Mouse (Mus musculus) ES-E14 (cell line): Measurements from ENCODE around the gene Ppp1r36. TPM values are rescaled to one million over a fixed set of nuclear protein-coding genes. Genes with fewer than 3 reads are reported as not detected.
A peak's percentile ranks its signal among the peaks of the same experiment; 100 is the strongest.

ENCODE experiments used
- DNase-seq: peaks from one replicate; pipeline ENCODE4 v3.0.0-alpha.2; 2013; ENCODE audit warnings: low read depth, low spot score
- H3K27ac ChIP-seq: 2 replicates; pipeline ENCODE4 v1.5.1; 2012; ENCODE audit warnings: low read depth, mild to moderate bottlenecking, low read length, moderate library complexity, mixed read lengths; ENCODE audit not compliant: poor library complexity, insufficient read depth, severe bottlenecking
- H3K36me3 ChIP-seq: 2 replicates; pipeline ENCODE4 v1.6.1; 2012; ENCODE audit warnings: mild to moderate bottlenecking, low read length, moderate library complexity, mixed read lengths; ENCODE audit not compliant: control insufficient read depth, poor library complexity, insufficient read depth, severe bottlenecking
- H3K4me1 ChIP-seq, 2 experiments: fragments of 150-350 bp in 1 of 2; sonication (generic) in 1 of 2; 2 replicates each; pipeline ENCODE4 v1.6.1; 2012; ENCODE audit warnings: low read length in 2 of 2, mild to moderate bottlenecking in 1 of 2, mixed read lengths in 1 of 2; ENCODE audit not compliant: control insufficient read depth in 2 of 2, insufficient read depth in 2 of 2, poor library complexity in 1 of 2
- H3K4me3 ChIP-seq, 2 experiments: fragments of 150-350 bp in 1 of 2; sonication (generic) in 1 of 2; 2 replicates each; pipeline ENCODE4 v1.5.1; 2012; ENCODE audit warnings: low read length in 2 of 2, low read depth in 1 of 2, mild to moderate bottlenecking in 1 of 2, mixed read lengths in 1 of 2; ENCODE audit not compliant: insufficient read depth in 1 of 2, poor library complexity in 1 of 2, severe bottlenecking in 1 of 2
- H3K9ac ChIP-seq: 2 replicates; pipeline ENCODE4 v1.6.1; 2012; ENCODE audit warnings: low read depth, mild to moderate bottlenecking, low read length, mixed read lengths; ENCODE audit not compliant: poor library complexity, insufficient read depth, severe bottlenecking
- H3K9me3 ChIP-seq: fragments of 150-350 bp; sonication (generic); 2 replicates; pipeline ENCODE4 v1.6.1; 2012; ENCODE audit warnings: low read depth, mild to moderate bottlenecking, low read length; ENCODE audit not compliant: control insufficient read depth, insufficient read depth
- CHD2 ChIP-seq: IDR thresholded peaks from 2 replicates; pipeline ENCODE4 v1.6.1; 2014; ENCODE audit warnings: mild to moderate bottlenecking, low read depth, low read length, inconsistent platforms
- HCFC1 ChIP-seq: IDR thresholded peaks from 2 replicates; pipeline ENCODE4 v1.6.1; 2012; ENCODE audit warnings: low read length, inconsistent platforms, borderline replicate concordance; ENCODE audit not compliant: insufficient read depth
- MAFK ChIP-seq: IDR thresholded peaks from 2 replicates; pipeline ENCODE4 v1.6.1; 2014; ENCODE audit warnings: mild to moderate bottlenecking, low read depth, low read length, inconsistent platforms; ENCODE audit not compliant: insufficient read depth
- ZC3H11A ChIP-seq: IDR thresholded peaks from 2 replicates; pipeline ENCODE4 v1.6.1; 2012; ENCODE audit warnings: low read depth, mild to moderate bottlenecking, inconsistent platforms, low read length, borderline replicate concordance
- ZNF384 ChIP-seq: IDR thresholded peaks from 2 replicates; pipeline ENCODE4 v1.6.1; 2012; ENCODE audit warnings: low read depth, low read length, inconsistent platforms
- in situ Hi-C, 2 experiments: fragments of 600-800 bp; cut with MboI; formaldehyde crosslinking; loops; one replicate each; pipeline ENCODE4 v1.15.1; 2025; ENCODE audit warnings: low sequenced_read_pairs in 2 of 2, inconsistent platforms in 1 of 2; ENCODE audit not compliant: unreplicated experiment in 2 of 2
- total RNA-seq: library from RNA; depleted of rRNA; stranded (reverse); fragments of 300-350 nt; gene quantifications from 2 replicates; pipeline ENCODE4 v1.2.3, GENCODE M21; 2012; rRNA removed

The Ppp1r36 gene
- total RNA-seq = 0.54 and 0.69 TPM in 2 replicates

DNA sequence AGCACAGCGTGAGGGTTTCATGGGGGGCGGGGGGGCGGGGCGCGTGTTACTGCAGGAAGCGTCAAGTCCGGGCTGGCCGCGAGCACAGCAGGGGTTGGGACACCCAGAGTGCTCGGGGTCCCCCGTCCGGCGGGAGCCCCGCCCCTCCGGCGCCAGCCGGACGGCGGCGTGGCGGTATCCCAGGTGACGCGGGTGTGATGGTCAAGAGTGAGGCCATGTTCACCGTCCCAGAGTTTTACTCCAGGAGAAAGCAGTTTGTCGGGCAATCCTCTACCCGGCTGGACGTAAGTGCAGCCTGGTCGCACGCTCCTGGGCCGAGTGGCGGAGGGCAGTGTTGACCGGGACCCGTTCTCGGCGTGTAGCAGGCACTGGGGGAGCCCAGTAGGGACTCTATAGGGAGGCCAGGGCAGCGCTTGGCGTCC, at the start of gene Ppp1r36:
Ppp1r36 (plus strand) TSS at position 106 of the 422 bp plus-strand sequence.
- no peaks in the 10 kb centered on the region for H3K36me3 ChIP-seq
- no peaks in the 10 kb centered on the region for H3K4me1 ChIP-seq
- H3K9me3 ChIP-seq = no peaks in the 10 kb centered on the region
- TF ChIP-seq MAFK (no peak), ZC3H11A (no peak), HCFC1 (no peak), CHD2 (no peak), ZNF384 (no peak)
- H3K27ac ChIP-seq = no peak within 1 kb of the TSS
- peak within 1 kb of the TSS; percentile 35; the same call in 1 of the 2 replicates for H3K9ac ChIP-seq
- in situ Hi-C loops = no loop called here
- no peak for DNase-seq
- peak within 1 kb of the TSS; percentile 57 for H3K4me3 ChIP-seq

DNA sequence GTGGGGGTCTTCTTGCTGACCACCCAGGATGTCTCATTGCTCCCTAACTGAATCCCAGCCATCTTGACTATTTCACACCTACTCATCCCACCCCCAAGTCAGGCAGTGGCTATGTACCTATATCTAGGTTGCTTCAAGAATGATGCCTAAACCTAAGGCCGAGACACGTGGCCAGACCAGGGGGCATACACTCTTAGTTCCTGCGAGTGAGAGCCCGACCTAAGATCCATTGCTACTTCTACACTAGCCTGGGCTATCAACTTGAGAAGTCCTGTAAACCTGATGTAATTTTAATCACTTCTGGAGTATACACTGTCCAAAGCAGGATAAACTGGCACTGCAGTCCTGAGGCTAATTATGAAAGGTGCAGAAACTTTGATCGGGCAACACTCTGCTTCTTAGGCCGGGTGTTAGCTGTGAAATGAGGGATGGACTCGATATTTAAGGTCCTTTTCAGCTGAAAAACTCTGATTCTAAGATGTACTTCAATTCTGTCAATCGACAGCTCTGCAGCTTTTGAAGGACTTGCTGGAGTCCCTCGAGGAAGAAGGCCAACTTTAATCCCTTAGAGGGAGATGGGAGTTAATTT, 49.0 kb upstream of the Ppp1r36 start:
- in situ Hi-C loops = no loop called here
- Histone ChIP-seq H3K36me3 (no peaks in the 10 kb centered on the region), H3K4me3 (peak overlapping the region; percentile 96 to 97), H3K27ac (no peak overlapping the region), H3K4me1 (peaks cover 0 to 12% of the 10 kb centered on the region in 2 experiments; a peak in 2 of 4 replicates), H3K9me3 (no peaks in the 10 kb centered on the region), H3K9ac (peak overlapping the region; percentile 94; the same call in 1 of the 2 replicates)
- TF ChIP-seq MAFK (no peak), CHD2 (no peak), ZNF384 (no peak), HCFC1 (no peak), ZC3H11A (no peak)
- DNase-seq = no peak

DNA sequence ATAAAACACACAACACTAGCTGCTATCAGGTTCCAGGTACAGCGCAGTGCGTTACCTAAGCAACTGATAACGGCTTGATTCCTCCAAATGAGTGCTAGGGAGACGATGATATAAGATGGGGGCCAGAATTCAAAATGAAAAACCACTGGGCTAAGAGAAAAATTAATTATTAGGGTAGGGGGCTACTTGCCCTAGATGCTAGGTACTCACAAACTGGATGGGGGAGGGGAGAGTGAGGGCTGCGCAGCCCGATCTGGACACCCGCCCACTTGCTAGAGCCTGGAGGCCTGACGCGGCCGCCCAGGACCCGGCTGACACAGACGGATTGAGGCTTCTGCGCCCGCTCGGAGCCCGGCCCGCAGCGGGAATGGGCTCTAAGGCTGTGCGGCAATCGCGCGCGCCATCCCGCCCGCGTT, 48.5 kb upstream of the Ppp1r36 start:
- Histone ChIP-seq H3K9me3 (no peaks in the 10 kb centered on the region), H3K9ac (peak overlapping the region; percentile 94), H3K4me1 (peaks cover 0 to 12% of the 10 kb centered on the region in 2 experiments; a peak in 2 of 4 replicates), H3K4me3 (peak overlapping the region; percentile 96 to 97), H3K36me3 (no peaks in the 10 kb centered on the region), H3K27ac (peak overlapping the region; percentile 85)
- no peak for DNase-seq
- TF ChIP-seq ZNF384 (no peak), ZC3H11A (no peak), HCFC1 (no peak), MAFK (no peak), CHD2 (no peak)
- in situ Hi-C loops = no loop called here

DNA sequence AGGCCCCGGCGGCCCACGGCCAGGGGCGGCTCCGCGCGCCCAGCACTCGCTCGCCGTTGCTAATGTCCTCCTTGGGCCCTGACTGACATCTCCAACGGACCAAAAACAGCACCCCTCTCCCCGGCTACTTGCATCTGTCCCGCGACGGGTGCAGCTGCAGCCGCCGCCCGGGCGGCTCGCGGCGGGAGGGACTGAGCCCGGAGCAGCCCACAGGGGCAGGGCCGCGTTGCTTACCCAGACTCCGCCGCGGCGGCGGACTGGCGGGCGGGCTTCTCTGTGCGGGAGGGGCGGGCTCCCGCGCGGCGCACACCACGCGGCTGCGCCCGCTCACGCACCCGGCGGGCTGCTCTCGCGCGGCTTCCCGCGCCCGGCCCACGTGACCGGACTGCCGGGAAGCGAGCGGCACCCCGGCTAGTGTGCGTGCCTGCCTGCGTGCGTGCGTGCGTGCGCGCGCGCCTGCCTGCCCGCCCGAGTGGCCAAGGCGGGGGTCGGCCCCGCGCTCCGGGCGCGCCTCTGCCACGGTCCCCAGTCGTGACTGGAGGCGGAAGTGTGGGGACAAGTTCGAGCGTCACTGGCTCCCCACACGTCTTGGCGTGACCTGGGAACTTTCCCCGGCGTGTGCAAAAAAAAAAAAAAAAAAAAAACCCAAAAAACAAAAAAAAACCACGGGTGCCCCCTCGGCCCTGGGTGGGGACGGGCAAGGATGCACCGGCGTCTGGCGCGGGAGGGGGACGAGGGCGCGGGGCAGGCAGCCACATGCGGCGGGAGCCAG, 47.9 kb upstream of the Ppp1r36 start, which contains the start of gene Zbtb25:
Zbtb25 (minus strand) TSS at position 397 of the 772 bp plus-strand sequence.
- peak within 1 kb of the TSS; percentile 94 for H3K9ac ChIP-seq
- H3K36me3 ChIP-seq = no peaks in the 10 kb centered on the region
- H3K27ac ChIP-seq = peak within 1 kb of the TSS; percentile 85
- no peaks in the 10 kb centered on the region for H3K9me3 ChIP-seq
- in situ Hi-C loops = no loop called here
- no peak for DNase-seq
- peak within 1 kb of the TSS; percentile 96 to 97 for H3K4me3 ChIP-seq
- TF ChIP-seq CHD2 (no peak), MAFK (no peak), ZNF384 (peak; percentile 92), HCFC1 (peak; percentile 26; the same call in 1 of the 2 replicates), ZC3H11A (no peak)
- peaks cover 0 to 12% of the 10 kb centered on the region in 2 experiments; a peak in 2 of 4 replicates for H3K4me1 ChIP-seq
